Mouse (Mus musculus): ENCODE data around the gene Vgll4. TPM values are rescaled to one million over a fixed set of nuclear protein-coding genes. Genes with fewer than 3 reads are reported as not detected.
"Not testable (repeated sequence)": the region's sequence is repeated elsewhere in the genome, so short reads cannot be mapped to it uniquely, and the experiment has no call there.

The Vgll4 gene
- polyA plus RNA-seq, 1 experiment from 2014 or later, result 87.0 TPM

- WGBS, result 89% methylated on average over 4 of the region's 4 CpGs
- Histone ChIP-seq H3K9ac (no peak overlapping the region), H3K4me1 (peaks cover 5% of the 10 kb centered on the region; the same call in 1 of the 2 replicates), H3K9me3 (no peaks in the 10 kb centered on the region), H3K27me3 (replicated peaks) (no peaks in the 10 kb centered on the region), H3K36me3 (no peaks in the 10 kb centered on the region), H3K4me2 (no peak overlapping the region), H3K4me3 (replicated peaks) (no peak overlapping the region), H3K27ac (no peak overlapping the region)
- ATAC-seq (ENCODE audit: insufficient read depth, low FRiP score, low read depth), result no peak
Observed at GRCm38 (mm10) chr6:114925196-114925595, 44.6 kb downstream of the Vgll4 start.

GRCm38 (mm10) chr6:114922355-114923096, 47.3 kb downstream of the Vgll4 start:
- peaks cover 22% of the 10 kb centered on the region for H3K4me1 ChIP-seq
- not testable (repeated sequence) for H3K27me3 ChIP-seq (replicated peaks); H3K4me3 ChIP-seq (replicated peaks); H3K4me2 ChIP-seq; H3K27ac ChIP-seq; ATAC-seq (ENCODE audit: insufficient read depth, low FRiP score, low read depth); H3K9me3 ChIP-seq; H3K9ac ChIP-seq; H3K36me3 ChIP-seq
- WGBS, result 72% methylated on average over 7 of the region's 7 CpGs

GRCm38 (mm10) chr6:114921632-114922354, 48.0 kb downstream of the Vgll4 start:
- Histone ChIP-seq H3K9me3 (no peaks in the 10 kb centered on the region), H3K27ac (peak overlapping the region; percentile 87), H3K27me3 (replicated peaks) (no peaks in the 10 kb centered on the region), H3K4me2 (peak overlapping the region; percentile 62), H3K4me3 (replicated peaks) (peak overlapping the region; percentile 63), H3K36me3 (no peaks in the 10 kb centered on the region), H3K4me1 (peaks cover 29% of the 10 kb centered on the region), H3K9ac (peak overlapping the region; percentile 69; the same call in 1 of the 2 replicates)
- WGBS, result 2% methylated on average over 15 of the region's 15 CpGs
- ATAC-seq (ENCODE audit: insufficient read depth, low FRiP score, low read depth), result peak; percentile 93

DNA sequence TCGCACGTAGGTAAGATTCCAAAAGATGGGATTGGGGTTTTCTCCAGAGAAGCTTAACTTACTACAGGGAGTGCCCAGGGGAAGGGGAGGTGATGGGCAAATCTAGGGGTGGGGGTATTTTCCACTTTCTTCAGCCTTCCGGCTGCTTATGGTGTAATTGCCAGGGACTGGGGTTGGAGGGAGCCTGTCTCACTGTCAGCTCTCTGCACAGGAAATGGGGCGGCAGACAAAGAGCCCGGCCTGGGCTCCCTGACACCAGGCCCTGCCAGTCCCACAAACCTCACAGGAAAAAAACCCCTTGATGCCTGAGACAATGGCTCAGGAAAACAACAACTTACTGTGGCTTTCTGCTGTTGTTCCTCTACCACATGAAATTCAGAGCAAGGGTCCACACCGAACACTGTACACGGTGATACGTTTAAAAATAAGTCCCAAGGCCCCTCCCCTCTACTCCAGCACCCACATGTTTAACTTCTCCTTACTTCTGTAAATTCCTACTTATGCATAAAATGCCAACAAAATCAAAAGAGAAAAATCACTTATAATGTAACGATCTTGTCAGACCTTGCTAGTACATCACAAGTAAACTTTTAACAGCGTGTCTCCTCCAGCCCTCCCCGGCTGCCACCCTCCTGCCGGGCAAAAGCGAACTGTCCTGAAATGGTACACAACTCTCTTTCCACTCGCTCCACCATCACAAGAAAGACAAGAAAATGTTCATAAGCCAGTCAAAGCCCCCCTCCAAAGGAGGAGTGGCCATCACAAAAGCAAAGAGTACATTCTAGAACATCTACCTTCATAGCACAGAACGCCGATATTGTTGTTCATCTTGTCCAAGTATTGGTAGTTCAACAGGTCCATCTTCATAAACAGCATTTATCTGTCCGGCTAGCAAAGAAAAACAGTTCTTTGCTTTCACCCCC, 49.0 kb downstream of the Vgll4 start:
- no peak for ATAC-seq (ENCODE audit: insufficient read depth, low FRiP score, low read depth)
- H3K4me3 ChIP-seq (replicated peaks), result peak overlapping the region; percentile 63
- no peaks in the 10 kb centered on the region for H3K27me3 ChIP-seq (replicated peaks)
- peak overlapping the region; percentile 87 for H3K27ac ChIP-seq
- H3K4me1 ChIP-seq, result peaks cover 39% of the 10 kb centered on the region
- H3K36me3 ChIP-seq, result no peaks in the 10 kb centered on the region
- under 1% methylated on average over 17 of the region's 17 CpGs for WGBS
- peak overlapping the region; percentile 69 for H3K9ac ChIP-seq
- no peaks in the 10 kb centered on the region for H3K9me3 ChIP-seq
- peak overlapping the region; percentile 62 for H3K4me2 ChIP-seq

DNA sequence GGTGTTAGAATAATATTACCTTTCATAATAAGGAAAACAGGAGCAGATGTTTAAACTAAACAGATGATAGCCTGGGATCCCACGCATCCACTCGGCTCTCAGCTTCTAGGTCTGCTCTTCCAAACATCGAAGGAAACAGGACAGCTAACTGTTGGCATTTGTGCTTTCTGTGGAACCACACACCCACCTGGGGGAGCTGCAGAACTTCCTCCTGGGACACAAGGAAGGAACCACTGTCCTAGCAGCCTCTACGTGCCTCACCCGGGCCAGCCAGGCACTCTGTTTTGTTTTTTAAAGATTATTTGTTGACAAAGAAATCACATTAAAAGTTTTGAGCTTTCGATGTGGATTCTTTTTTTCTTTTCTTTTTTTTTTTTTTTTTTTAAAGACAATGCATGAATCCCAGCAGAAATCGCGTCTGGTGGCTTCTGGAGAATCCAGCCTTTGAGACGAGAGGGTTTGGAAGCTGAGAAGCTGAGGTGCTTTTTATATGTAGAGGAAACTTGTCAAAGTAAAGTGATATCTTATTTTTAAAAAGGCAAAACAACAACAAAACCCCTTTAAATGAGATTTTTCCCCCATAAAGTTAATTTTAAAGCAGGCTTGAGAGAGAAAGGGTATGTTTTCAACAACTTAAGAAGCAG, 50.0 kb downstream of the Vgll4 start:
- peak overlapping the region; percentile 87 for H3K27ac ChIP-seq
- H3K4me1 ChIP-seq, result peaks cover 49% of the 10 kb centered on the region
- H3K36me3 ChIP-seq, result no peaks in the 10 kb centered on the region
- WGBS, result 7% methylated on average over 9 of the region's 9 CpGs
- no peak for ATAC-seq (ENCODE audit: insufficient read depth, low FRiP score, low read depth)
- H3K27me3 ChIP-seq (replicated peaks), result no peaks in the 10 kb centered on the region
- H3K4me3 ChIP-seq (replicated peaks), result peak overlapping the region; percentile 63
- peak overlapping the region; percentile 62 for H3K4me2 ChIP-seq
- H3K9ac ChIP-seq, result peak overlapping the region; percentile 69
- H3K9me3 ChIP-seq, result no peaks in the 10 kb centered on the region

GRCm38 (mm10) chr6:114918994-114919393, 50.8 kb downstream of the Vgll4 start:
- no peak overlapping the region for H3K9ac ChIP-seq
- no peaks in the 10 kb centered on the region for H3K36me3 ChIP-seq
- peak overlapping the region; percentile 89 for H3K27ac ChIP-seq
- H3K27me3 ChIP-seq (replicated peaks), result no peaks in the 10 kb centered on the region
- WGBS, result 80% methylated on average over 9 of the region's 9 CpGs
- peak overlapping the region; percentile 63 for H3K4me3 ChIP-seq (replicated peaks)
- H3K4me1 ChIP-seq, result peaks cover 53% of the 10 kb centered on the region
- no peak for ATAC-seq (ENCODE audit: insufficient read depth, low FRiP score, low read depth)
- H3K4me2 ChIP-seq, result peak overlapping the region; percentile 62
- H3K9me3 ChIP-seq, result no peaks in the 10 kb centered on the region

DNA sequence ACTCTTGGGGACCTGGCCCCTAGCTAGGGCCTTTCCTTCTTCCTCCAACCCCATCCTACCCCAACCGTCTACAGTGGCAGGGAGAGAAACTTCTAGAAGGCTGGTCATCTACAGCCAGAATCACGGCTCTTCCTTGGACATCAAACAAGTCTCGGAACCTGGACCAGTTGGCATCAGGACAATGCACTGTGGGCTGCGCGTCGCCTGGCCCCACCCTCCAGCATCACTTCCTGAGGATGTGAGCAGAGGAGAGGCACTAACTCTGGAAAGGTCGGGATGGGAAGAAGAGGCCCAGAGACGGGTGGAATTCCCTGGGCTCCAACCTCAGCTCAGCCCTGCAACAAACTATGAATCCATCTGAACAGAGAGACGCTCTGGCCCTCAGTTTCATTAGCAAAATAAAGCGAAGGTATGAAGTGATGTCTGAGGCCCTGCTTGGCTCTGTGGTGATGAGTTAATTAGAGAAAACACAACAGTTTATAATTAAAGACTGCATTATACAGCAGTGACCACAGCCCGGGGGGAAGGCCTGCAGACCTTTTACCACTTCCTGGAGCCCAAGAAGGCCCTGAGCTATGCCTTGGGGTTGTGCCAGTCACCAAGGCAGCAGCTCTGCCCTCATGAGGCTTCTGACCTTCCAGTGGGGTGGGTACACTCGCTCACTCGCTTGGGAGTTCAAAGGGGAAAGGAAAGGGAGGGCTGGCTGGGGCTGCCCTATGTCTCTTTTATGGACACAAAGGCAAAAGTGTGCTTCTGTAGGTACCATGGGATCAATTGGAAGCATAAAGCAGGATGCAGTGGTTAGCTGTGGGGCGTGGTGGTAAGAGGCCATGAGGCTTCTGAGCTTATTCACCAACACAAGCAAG, 51.8 kb downstream of the Vgll4 start:
- 57% methylated on average over 14 of the region's 14 CpGs for WGBS
- peak overlapping the region; percentile 89 for H3K27ac ChIP-seq
- H3K9ac ChIP-seq, result no peak overlapping the region
- peaks cover 60% of the 10 kb centered on the region for H3K4me1 ChIP-seq
- H3K27me3 ChIP-seq (replicated peaks), result no peaks in the 10 kb centered on the region
- H3K36me3 ChIP-seq, result no peaks in the 10 kb centered on the region
- H3K4me3 ChIP-seq (replicated peaks), result 0 out of 2 replicates have a peak overlapping the region, but pooled peaks have one; percentile 63
- H3K4me2 ChIP-seq, result peak overlapping the region; percentile 62
- no peaks in the 10 kb centered on the region for H3K9me3 ChIP-seq
- ATAC-seq (ENCODE audit: insufficient read depth, low FRiP score, low read depth), result no peak

GRCm38 (mm10) chr6:114917129-114917528, 52.7 kb downstream of the Vgll4 start:
- H3K4me2 ChIP-seq, result peak overlapping the region; percentile 62
- H3K9me3 ChIP-seq, result no peaks in the 10 kb centered on the region
- H3K36me3 ChIP-seq, result no peaks in the 10 kb centered on the region
- peaks cover 68% of the 10 kb centered on the region for H3K4me1 ChIP-seq
- no peak overlapping the region for H3K9ac ChIP-seq
- ATAC-seq (ENCODE audit: insufficient read depth, low FRiP score, low read depth), result no peak
- no peaks in the 10 kb centered on the region for H3K27me3 ChIP-seq (replicated peaks)
- 47% methylated on average over 11 of the region's 11 CpGs for WGBS
- H3K4me3 ChIP-seq (replicated peaks), result peak overlapping the region; percentile 16
- peak overlapping the region; percentile 89 for H3K27ac ChIP-seq

DNA sequence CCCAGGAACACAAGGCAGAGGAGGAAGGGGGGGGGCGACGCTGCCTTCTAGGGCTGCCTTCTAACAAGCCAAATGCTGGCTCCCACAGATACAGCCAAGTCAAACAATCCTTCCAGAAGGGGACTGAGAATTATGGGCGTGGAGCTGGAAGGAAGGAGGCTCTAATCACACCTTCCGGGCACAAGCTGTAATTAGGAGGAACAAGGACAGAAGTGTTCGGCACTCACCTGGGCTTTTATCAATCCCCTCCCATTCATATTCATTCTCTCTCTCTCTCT, 53.1 kb downstream of the Vgll4 start:
- H3K9me3 ChIP-seq, result no peaks in the 10 kb centered on the region
- H3K4me2 ChIP-seq, result peak overlapping the region; percentile 62
- H3K27me3 ChIP-seq (replicated peaks), result no peaks in the 10 kb centered on the region
- peak; percentile 41; the same call in 1 of the 2 replicates for ATAC-seq (ENCODE audit: insufficient read depth, low FRiP score, low read depth)
- WGBS, result 6% methylated on average over 5 of the region's 5 CpGs
- H3K4me3 ChIP-seq (replicated peaks), result peak overlapping the region; percentile 20; the same call in 1 of the 2 replicates
- H3K27ac ChIP-seq, result peak overlapping the region; percentile 89
- H3K4me1 ChIP-seq, result peaks cover 69% of the 10 kb centered on the region
- no peak overlapping the region for H3K9ac ChIP-seq
- H3K36me3 ChIP-seq, result no peaks in the 10 kb centered on the region

DNA sequence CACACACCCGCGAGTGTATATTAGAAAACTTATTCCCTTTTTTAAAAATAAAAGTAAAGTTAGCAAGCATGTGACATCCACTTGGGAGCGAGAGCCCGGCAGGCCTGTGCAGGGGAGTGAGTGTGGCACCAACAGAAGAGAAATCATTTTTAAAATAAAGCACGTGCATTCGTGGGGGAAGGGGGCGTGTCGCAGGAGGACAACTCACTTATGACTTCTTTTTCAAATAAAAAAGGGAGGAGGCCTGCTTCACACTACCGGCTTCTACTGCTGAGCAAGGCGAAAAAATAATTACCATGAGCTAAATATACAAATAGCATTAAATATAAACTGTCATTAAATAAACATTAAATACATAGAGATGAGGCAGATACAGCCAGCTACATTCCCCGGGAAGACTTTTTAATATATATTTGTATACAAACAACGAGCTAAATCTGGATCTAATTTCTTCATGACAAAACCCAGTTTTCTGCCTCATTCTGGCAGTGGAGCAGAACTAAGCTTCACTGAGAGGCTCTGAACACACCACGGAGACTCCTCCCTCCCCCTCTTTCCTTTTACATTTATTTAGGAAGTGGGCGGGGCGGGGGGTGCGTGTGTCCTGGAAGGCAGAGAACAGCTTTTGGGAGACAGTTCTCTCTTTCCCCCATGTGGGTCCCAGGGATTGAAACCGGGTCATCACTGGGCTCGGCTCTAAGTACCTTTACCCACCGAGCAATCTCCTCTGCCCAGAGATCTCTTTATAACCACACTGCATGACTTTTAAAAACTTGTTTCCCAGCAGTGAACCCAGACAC, 53.7 kb downstream of the Vgll4 start:
- no peaks in the 10 kb centered on the region for H3K9me3 ChIP-seq
- H3K4me1 ChIP-seq, result peaks cover 69% of the 10 kb centered on the region
- peak overlapping the region; percentile 62 for H3K4me2 ChIP-seq
- 22% methylated on average over 19 of the region's 19 CpGs for WGBS
- peak overlapping the region; percentile 20; the same call in 1 of the 2 replicates for H3K4me3 ChIP-seq (replicated peaks)
- H3K36me3 ChIP-seq, result no peaks in the 10 kb centered on the region
- no peaks in the 10 kb centered on the region for H3K27me3 ChIP-seq (replicated peaks)
- no peak for ATAC-seq (ENCODE audit: insufficient read depth, low FRiP score, low read depth)
- H3K27ac ChIP-seq, result peak overlapping the region; percentile 89
- H3K9ac ChIP-seq, result no peak overlapping the region
